Mouse (Mus musculus) olfactory bulb, adult 2 months (tissue): ENCODE results near the gene Cblc. TPM values are rescaled to one million over a fixed set of nuclear protein-coding genes. Genes with fewer than 3 reads are reported as not detected.
A peak's percentile ranks its signal among the peaks of the same experiment; 100 is the strongest.

Experiments
- H3K27ac ChIP-seq: fragments of 200-500 bp; 2 replicates; pipeline ENCODE4 v1.5.1; 2012; ENCODE audit warnings: low read depth, low read length; ENCODE audit not compliant: insufficient read depth
- H3K4me1 ChIP-seq: fragments of 200-500 bp; 2 replicates; pipeline ENCODE4 v1.6.1; 2012; ENCODE audit warnings: low read length; ENCODE audit not compliant: control insufficient read depth, insufficient read depth
- H3K4me3 ChIP-seq: fragments of 200-500 bp; 2 replicates; pipeline ENCODE4 v1.5.1; 2012; ENCODE audit warnings: mild to moderate bottlenecking, low read depth, low read length, moderate library complexity; ENCODE audit not compliant: insufficient read depth
- CTCF ChIP-seq: fragments of 200-500 bp; IDR thresholded peaks from 2 replicates; pipeline ENCODE4 v1.5.1; 2012; ENCODE audit warnings: low read depth, mild to moderate bottlenecking, low read length, moderate library complexity; ENCODE audit not compliant: insufficient read depth
- POLR2A ChIP-seq: fragments of 200-500 bp; IDR thresholded peaks from 2 replicates; pipeline ENCODE4 v1.6.1; 2012; ENCODE audit warnings: mild to moderate bottlenecking, low read depth, low read length, moderate library complexity; ENCODE audit not compliant: insufficient read depth
- WGBS: fragments of 180-500 bp; shearing (Covaris S2); methylation state at CpG from one replicate; pipeline ENCODE4 v1.1.7; 2018; 5-methylcytosine and 5-hydroxymethylcytosine counted together
- polyA plus RNA-seq: library from polyadenylated mRNA; stranded (reverse); fragments of >200 nt; gene quantifications from 2 replicates; pipeline ENCODE4 v1.2.4, GENCODE M21; 2012; ENCODE audit warnings: low replicate concordance; ENCODE audit not compliant: missing spikeins, insufficient read depth, insufficient read length

The Cblc gene
- polyA plus RNA-seq, 1 experiment, result not detected

GRCm38 (mm10) chr7:19831837-19832236 is 35.2 kb upstream of the Cblc start:
- no peak for TF ChIP-seq CTCF
- TF ChIP-seq POLR2A, result no peak
- Histone ChIP-seq H3K4me1 (peaks cover 3% of the 10 kb centered on the region; the same call in 1 of the 2 replicates), H3K4me3 (no peak overlapping the region), H3K27ac (no peak overlapping the region)
- WGBS, result 65% methylated on average over 9 of the region's 9 CpGs

GRCm38 (mm10) chr7:19830682-19831156 is 34.1 kb upstream of the Cblc start:
- Histone ChIP-seq H3K27ac (no peak overlapping the region), H3K4me1 (peaks cover 3% of the 10 kb centered on the region; the same call in 1 of the 2 replicates), H3K4me3 (no peak overlapping the region)
- TF ChIP-seq POLR2A, result no peak
- no peak for TF ChIP-seq CTCF
- 28% methylated on average over 13 of the region's 13 CpGs for WGBS

GRCm38 (mm10) chr7:19829694-19830093 is 33.1 kb upstream of the Cblc start:
- peaks cover 3% of the 10 kb centered on the region; the same call in 1 of the 2 replicates for H3K4me1 ChIP-seq
- no peak overlapping the region for H3K27ac ChIP-seq
- WGBS, result 81% methylated on average over 3 of the region's 3 CpGs
- TF ChIP-seq POLR2A (no peak), CTCF (no peak)
- H3K4me3 ChIP-seq, result no peak overlapping the region

GRCm38 (mm10) chr7:19826756-19827155 is 30.1 kb upstream of the Cblc start:
- Histone ChIP-seq H3K27ac (no peak overlapping the region), H3K4me1 (peaks cover 19% of the 10 kb centered on the region), H3K4me3 (no peak overlapping the region)
- 56% methylated on average over 6 of the region's 6 CpGs for WGBS
- TF ChIP-seq CTCF (no peak), POLR2A (no peak)

- Histone ChIP-seq H3K4me3 (no peak overlapping the region), H3K27ac (no peak overlapping the region), H3K4me1 (peaks cover 16% of the 10 kb centered on the region)
- TF ChIP-seq CTCF, result no peak
- no peak for TF ChIP-seq POLR2A
- WGBS, result 27% methylated on average over 26 of the region's 26 CpGs
Observed at GRCm38 (mm10) chr7:19824182-19824973, 27.8 kb upstream of the Cblc start.

- peaks cover 16% of the 10 kb centered on the region for H3K4me1 ChIP-seq
- H3K4me3 ChIP-seq, result no peak overlapping the region
- no peak for TF ChIP-seq POLR2A
- WGBS, result 50% methylated on average over 16 of the region's 16 CpGs
- no peak overlapping the region for H3K27ac ChIP-seq
Observed at GRCm38 (mm10) chr7:19823256-19824181, 26.9 kb upstream of the Cblc start.

GRCm38 (mm10) chr7:19822604-19823058 is 26.0 kb upstream of the Cblc start, which contains the start of gene Bcl3:
Gene Bcl3, minus strand, starts transcription at chr7:19822770.
- TF ChIP-seq CTCF, result no peak
- H3K4me3 ChIP-seq, result peak within 1 kb of the TSS; percentile 17; the same call in 1 of the 2 replicates
- H3K4me1 ChIP-seq, result peaks cover 16% of the 10 kb centered on the region
- WGBS, result 3% methylated on average over 42 of the region's 42 CpGs
- no peak within 1 kb of the TSS for H3K27ac ChIP-seq

GRCm38 (mm10) chr7:19822193-19822592 is 25.6 kb upstream of the Cblc start:
- Histone ChIP-seq H3K4me3 (peak overlapping the region; percentile 17; the same call in 1 of the 2 replicates), H3K4me1 (peaks cover 19% of the 10 kb centered on the region), H3K27ac (no peak overlapping the region)
- WGBS, result 9% methylated on average over 20 of the region's 20 CpGs
- TF ChIP-seq POLR2A, result no peak

GRCm38 (mm10) chr7:19821633-19822032 is 25.0 kb upstream of the Cblc start:
- H3K4me3 ChIP-seq, result no peak overlapping the region
- TF ChIP-seq POLR2A, result no peak
- no peak for TF ChIP-seq CTCF
- no peak overlapping the region for H3K27ac ChIP-seq
- H3K4me1 ChIP-seq, result peaks cover 22% of the 10 kb centered on the region
- 75% methylated on average over 7 of the region's 7 CpGs for WGBS
